Mouse (Mus musculus) common myeloid progenitor, adult 5-6 weeks (primary cell): ENCODE measurements around the gene Fgd3. TPM values are rescaled to one million over a fixed set of nuclear protein-coding genes. Genes with fewer than 3 reads are reported as not detected.
A peak's percentile ranks its signal among the peaks of the same experiment; 100 is the strongest.

Experiments used
- ATAC-seq: replicated peaks from 2 replicates; pipeline ENCODE4 v1.8.0; 2016; ENCODE audit warnings: low read depth, mild to moderate bottlenecking, moderate TSS enrichment, inconsistent platforms; ENCODE audit not compliant: poor library complexity, severe bottlenecking
- total RNA-seq: library from RNA; stranded (forward); fragments of 200-1000, 187-1606 nt; gene quantifications from 2 replicates; pipeline ENCODE4 v1.2.3, GENCODE M21; 2017

The Fgd3 gene
- total RNA-seq, 1 experiment from 2014 or later = 11.9 TPM

- no peak for ATAC-seq
Observed at GRCm38 (mm10) chr13:49308206-49308605, 11.9 kb downstream of the Fgd3 start.

GRCm38 (mm10) chr13:49307311-49307969 lies 12.7 kb downstream of the Fgd3 start:
- peak; percentile 59 for ATAC-seq

- ATAC-seq = peak; percentile 16
Observed at GRCm38 (mm10) chr13:49306771-49307310, 13.3 kb downstream of the Fgd3 start.

DNA sequence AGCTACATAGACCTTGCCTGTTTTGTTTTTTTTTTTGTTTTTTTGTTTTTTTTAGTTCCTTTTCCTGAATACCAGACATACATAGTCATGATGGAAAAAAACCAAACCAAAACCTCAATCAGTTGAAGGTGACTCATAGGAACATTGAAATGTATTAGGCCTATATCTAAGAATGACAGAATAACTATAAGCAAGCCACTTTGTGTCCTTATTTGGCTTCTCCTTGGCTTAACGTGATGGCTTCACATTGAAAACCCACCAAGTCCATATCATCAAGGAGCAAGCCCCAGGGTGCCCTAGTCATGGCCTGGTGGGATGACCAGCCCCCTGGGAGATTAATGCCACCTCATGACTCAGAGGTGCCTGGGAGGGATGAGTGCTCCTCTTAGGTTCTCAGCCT lies 19.3 kb downstream of the Fgd3 start:
- no peak for ATAC-seq

GRCm38 (mm10) chr13:49298514-49299381 lies 21.4 kb downstream of the Fgd3 start:
- ATAC-seq = peak; percentile 79

DNA sequence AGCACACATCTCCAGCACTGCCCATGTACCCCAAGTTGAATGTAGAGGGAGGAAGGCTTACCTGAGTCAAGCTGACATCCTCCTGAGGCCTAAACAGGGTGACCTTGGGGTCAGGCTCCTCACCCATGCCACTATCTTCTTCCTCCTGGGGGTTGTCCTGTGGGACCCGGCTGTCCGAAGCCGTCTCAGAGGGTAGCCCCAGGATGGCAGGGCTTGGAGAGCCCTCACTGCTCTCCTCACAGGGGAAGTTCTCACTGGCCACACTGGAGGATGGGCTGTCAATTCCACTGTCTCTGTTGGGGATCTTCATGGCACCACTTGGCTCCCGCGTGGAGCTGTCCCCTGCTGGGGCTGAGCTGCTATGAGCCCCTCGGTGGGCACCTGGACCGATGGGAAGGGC lies 23.8 kb downstream of the Fgd3 start:
- no peak for ATAC-seq

DNA sequence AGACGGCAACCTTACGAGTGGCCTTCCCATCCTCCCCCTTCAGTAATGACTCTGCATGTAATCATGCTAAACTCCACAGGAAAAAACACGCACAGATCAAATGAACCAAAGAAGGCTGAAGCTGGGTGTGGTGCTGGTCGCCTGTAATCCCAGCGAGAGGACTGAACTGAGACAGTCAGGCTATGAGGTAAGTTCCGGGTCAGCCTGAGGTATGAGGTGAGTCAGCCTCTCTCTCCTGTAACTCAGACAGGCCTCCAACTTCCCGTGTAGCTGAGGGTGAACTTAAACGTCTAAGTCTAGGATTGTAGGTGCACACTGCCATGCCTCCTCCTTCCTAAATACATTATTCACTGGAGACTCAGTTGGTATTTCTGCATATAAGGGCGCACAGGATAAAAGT lies 26.0 kb downstream of the Fgd3 start:
- no peak for ATAC-seq

- ATAC-seq = peak; percentile 71
Observed at GRCm38 (mm10) chr13:49291949-49292348, 28.2 kb downstream of the Fgd3 start.

DNA sequence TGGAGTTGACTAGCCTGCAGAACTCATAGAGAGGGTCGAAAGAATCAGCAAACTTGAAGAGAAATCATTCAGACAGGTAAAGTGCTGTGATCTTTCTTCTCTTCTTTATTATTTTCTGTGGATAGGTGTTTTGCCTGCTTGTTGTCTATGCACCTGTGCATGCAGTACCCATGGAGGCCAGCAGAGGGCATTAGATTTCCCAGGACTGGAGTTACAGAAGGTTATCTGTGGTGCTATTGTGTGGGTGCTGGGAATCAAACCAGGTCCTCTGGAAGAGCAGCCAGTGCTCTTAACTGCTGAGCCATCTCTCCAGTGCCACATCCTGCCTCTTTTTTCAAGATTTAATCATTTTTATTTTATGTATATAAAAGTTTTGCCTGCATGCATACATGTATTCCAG lies 28.7 kb downstream of the Fgd3 start:
- ATAC-seq = no peak

DNA sequence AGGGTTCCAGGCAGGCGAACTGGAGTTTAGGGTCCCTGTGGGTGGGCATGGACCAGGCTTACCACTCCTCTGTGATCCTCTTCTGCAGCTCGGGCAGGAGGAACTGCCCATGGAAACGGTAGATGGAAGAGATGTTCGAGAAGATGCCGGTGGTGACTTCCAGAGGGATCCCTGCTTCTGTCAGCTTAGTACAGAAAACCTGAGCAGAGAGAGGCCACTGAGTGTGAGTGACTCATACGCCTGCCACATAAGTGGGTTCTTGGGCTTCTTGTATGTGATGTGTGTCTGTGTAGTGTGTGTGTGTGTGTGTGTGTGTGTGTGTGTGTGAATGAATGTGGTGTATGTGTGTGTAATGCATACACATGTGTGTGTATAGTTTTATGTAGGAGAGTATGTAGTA lies 32.9 kb downstream of the Fgd3 start:
- ATAC-seq = no peak

GRCm38 (mm10) chr13:49286750-49287149 lies 33.4 kb downstream of the Fgd3 start:
- no peak for ATAC-seq

DNA sequence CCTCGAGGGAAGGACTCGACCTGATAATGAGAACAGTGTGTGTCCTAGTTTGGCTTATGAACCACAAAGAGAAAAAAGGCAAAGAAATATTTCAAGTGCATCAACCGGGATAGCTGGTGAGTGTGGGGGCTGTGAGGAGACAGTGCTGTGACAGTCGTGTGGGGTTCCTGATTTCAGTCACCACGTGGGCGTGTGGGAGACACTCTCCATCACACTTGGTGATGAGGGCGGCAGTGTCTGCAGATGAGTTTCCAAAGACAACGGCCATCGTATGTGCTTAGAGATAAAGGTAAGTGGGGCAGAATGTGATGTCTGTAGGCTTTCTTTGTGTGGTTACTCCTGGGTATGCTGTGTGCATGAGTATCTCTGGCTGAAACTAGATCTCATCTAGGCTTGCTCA lies 36.4 kb downstream of the Fgd3 start:
- no peak for ATAC-seq

GRCm38 (mm10) chr13:49282168-49282567 lies 37.9 kb downstream of the Fgd3 start:
- ATAC-seq = no peak

GRCm38 (mm10) chr13:49271831-49272765 lies 48.0 kb downstream of the Fgd3 start:
- peak; percentile 87 for ATAC-seq

DNA sequence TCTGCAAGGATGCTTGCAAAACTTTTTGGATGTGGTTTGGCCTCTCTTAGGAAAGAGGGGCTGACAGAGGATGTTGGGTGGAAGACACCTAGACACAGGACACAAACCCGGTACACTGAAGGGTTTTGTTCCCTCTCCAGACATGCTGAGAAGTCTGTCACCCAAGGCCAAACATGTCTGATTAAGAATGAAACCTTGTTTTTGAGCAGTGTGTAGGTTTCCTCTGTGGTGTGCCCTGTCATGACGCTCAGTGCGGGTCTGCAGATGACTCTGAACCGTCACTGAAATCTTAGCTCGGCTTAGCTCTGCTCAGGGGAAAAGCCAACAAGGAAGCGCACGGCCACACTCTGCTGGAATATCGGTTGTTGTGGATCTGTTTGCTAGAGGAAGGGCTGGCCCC lies 49.6 kb downstream of the Fgd3 start:
- ATAC-seq = no peak

- peak; percentile 40 for ATAC-seq
Observed at GRCm38 (mm10) chr13:49267645-49268044, 52.5 kb downstream of the Fgd3 start.

GRCm38 (mm10) chr13:49260036-49260722 lies 59.9 kb downstream of the Fgd3 start:
- ATAC-seq = peak; percentile 49

DNA sequence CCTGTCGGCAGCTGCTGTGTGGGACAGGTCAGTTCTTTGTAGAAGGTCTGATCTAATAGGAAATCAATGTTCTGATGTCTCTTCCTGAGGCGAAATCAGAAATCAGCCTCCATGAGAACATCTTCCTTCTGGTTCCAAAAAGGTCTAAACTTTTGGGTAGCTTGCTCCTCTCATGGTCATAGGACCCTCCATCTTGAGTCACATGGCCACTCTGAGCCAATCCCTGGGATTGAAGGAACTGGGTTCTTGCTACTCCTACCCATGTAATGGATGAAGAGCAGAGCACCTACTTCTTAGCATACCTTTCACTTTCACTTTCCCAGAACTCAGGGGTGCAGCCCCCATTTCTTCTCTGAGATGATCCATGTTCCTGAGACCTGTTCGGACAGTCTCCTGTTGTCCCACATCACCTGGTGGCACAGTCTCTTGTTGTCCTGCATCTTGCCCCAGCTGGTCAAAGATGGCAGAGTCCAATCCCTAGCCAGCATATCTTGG lies 62.2 kb downstream of the Fgd3 start:
- ATAC-seq = no peak

GRCm38 (mm10) chr13:49252746-49253145 lies 67.4 kb downstream of the Fgd3 start:
- no peak; the same call in 1 of the 2 replicates for ATAC-seq
